Mouse (Mus musculus) forebrain, embryonic 12.5 days (tissue): Measurements from ENCODE around the gene Palld. TPM values are rescaled to one million over a fixed set of nuclear protein-coding genes. Genes with fewer than 3 reads are reported as not detected.

Experiments used
- ATAC-seq: fragments of 200-750 bp; cut with Nextera tagmentation; 2 replicates; pipeline ENCODE4 v1.8.0; 2017; ENCODE audit warnings: moderate TSS enrichment; ENCODE audit not compliant: low FRiP score
- H3K27ac ChIP-seq: fragments of 300-500 bp; sonication (generic); 2 replicates; pipeline ENCODE4 v1.5.1; 2016; ENCODE audit warnings: mild to moderate bottlenecking
- H3K27me3 ChIP-seq: fragments of 300-500 bp; sonication (generic); 2 replicates; pipeline ENCODE4 v1.6.1; 2016; ENCODE audit warnings: mild to moderate bottlenecking
- H3K36me3 ChIP-seq: fragments of 300-500 bp; sonication (generic); replicated peaks from 2 replicates; pipeline ENCODE4 v1.6.1; 2016; ENCODE audit warnings: mild to moderate bottlenecking
- H3K4me1 ChIP-seq: fragments of 300-500 bp; sonication (generic); 2 replicates; pipeline ENCODE4 v1.6.1; 2016
- H3K4me2 ChIP-seq: fragments of 300-500 bp; sonication (generic); 2 replicates; pipeline ENCODE4 v1.6.1; 2016; ENCODE audit warnings: mild to moderate bottlenecking, moderate library complexity
- H3K4me3 ChIP-seq: fragments of 300-500 bp; sonication (generic); replicated peaks from 2 replicates; pipeline ENCODE4 v1.5.1; 2016; ENCODE audit warnings: mild to moderate bottlenecking
- H3K9ac ChIP-seq: fragments of 300-500 bp; sonication (generic); 2 replicates; pipeline ENCODE4 v1.6.1; 2016; ENCODE audit warnings: mild to moderate bottlenecking
- H3K9me3 ChIP-seq: fragments of 300-500 bp; sonication (generic); 2 replicates; pipeline ENCODE4 v1.6.1; 2016
- WGBS: fragments of 180-500 bp; shearing (Covaris S2); methylation state at CpG from one replicate; pipeline ENCODE4 v1.1.7; 2016; 5-methylcytosine and 5-hydroxymethylcytosine counted together
- polyA plus RNA-seq: library from polyadenylated mRNA; unstranded; fragments of >200 nt; fragmentation: Nextera tagmentation; extraction: Ambion mirVana; gene quantifications from 2 replicates; pipeline ENCODE4 v1.2.1, GENCODE M21; 2016

Gene Palld
- polyA plus RNA-seq, 1 experiment from 2014 or later: 56.0 TPM

DNA sequence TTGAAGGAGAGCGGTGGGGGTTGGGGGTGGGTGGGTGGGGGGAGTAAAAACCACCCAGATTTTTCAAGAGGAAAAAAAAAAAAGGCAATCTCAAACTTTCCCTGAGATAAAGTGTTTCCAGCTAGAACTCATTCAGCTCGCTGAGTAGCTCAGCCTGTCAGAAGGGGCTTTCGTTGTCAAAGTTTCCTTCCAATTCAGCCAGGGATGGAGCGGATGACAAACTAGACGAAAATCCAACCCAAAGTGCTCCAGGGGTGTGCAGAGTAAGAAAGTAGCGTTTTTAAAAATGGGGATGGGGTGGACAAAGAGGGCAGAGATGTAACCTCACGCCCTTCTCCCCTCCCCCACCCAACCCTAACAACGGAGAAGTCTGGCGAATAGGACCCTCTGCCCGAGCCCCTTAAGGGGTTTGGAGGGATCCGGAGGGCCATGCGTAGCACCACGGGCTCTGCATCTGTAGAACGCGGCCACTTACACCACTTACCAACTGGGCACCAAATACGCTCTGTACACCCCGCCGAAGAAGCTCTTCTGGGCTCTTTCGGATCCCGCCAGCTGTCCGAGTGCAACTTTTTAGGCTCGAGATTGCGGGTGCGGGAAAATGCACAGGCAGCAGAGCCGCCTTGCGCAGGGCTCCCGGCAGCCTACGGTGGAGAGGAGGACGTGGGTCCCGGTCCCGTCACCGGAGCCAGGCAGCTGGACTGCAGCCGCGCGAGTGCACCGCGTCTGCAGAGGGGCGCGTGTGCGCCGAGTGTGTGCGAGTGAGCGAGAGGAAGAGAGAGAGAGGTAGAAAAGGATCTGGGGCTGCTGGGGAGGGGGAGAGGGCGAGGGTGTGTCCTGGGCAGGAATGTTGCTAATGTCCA is 142.9 kb downstream of the Palld start:
- Histone ChIP-seq H3K4me1 (peaks cover 26% of the 10 kb centered on the region), H3K4me3 (peak overlapping the region; percentile 70), H3K27ac (peak overlapping the region; percentile 88), H3K9ac (peak overlapping the region; percentile 75), H3K4me2 (peak overlapping the region; percentile 75), H3K36me3 (0 out of 2 replicates have a peak, but pooled peaks cover 6% of the 10 kb centered on the region), H3K9me3 (no peaks in the 10 kb centered on the region), H3K27me3 (no peaks in the 10 kb centered on the region)
- under 1% methylated on average over 43 of the region's 44 CpGs for WGBS
- peak; percentile 87 for ATAC-seq

GRCm38 (mm10) chr8:61758686-61759326 is 143.7 kb downstream of the Palld start:
- peak; percentile 59 for ATAC-seq
- Histone ChIP-seq H3K27ac (peak overlapping the region; percentile 88), H3K27me3 (no peaks in the 10 kb centered on the region), H3K4me1 (peaks cover 26% of the 10 kb centered on the region), H3K36me3 (0 out of 2 replicates have a peak, but pooled peaks cover 6% of the 10 kb centered on the region), H3K4me2 (peak overlapping the region; percentile 75), H3K9me3 (no peaks in the 10 kb centered on the region), H3K4me3 (peak overlapping the region; percentile 70), H3K9ac (peak overlapping the region; percentile 75; the same call in 1 of the 2 replicates)
- WGBS: 12% methylated on average over 8 of the region's 8 CpGs

DNA sequence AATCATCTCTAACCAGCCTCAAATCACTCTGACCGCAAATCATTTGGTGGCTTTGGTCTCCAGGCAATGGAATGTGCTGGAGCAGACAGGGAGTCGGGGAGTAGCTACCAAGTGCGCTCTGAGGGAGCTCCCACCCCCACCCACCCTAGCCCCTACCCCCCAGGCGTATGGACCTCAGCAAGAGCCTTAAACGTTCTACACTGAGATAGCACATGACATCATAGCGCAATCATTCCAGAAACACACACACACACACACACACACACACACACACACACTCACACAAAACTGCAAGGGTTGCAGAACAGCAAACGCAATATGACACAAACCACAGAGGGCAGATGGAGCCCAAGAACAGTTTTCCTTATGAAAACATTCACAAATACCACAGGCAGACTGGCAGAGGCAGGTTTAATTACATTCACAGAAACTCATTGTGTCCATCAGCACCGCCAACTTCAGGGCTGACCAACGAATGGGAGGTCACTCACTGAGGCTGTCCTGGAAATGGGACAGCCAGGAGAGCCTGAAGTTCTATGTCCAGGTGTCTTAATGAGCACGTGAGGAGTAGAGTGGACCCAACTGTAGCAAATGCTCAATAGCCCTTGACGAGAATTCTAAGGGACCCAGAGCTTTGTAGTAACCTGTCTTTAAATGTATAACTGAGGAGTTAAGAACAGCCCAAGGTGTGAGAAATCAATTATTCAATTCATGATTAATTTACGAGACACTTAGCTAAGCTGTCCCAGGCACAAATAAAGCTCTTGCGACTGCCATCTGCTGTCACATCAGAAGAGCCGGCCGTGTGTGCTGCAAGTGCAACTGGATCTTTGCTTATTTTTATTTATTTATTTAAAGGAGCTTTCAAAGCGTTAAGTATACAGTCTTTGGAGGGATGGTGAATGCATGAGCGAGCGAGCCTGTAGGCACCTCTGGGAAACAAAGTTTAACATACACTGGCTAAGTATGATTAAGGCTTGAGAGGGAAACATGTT is 145.2 kb downstream of the Palld start:
- Histone ChIP-seq H3K27me3 (no peaks in the 10 kb centered on the region), H3K9me3 (no peaks in the 10 kb centered on the region), H3K4me1 (peaks cover 26% of the 10 kb centered on the region), H3K4me2 (peak overlapping the region; percentile 75), H3K9ac (no peak overlapping the region), H3K27ac (peak overlapping the region; percentile 20; the same call in 1 of the 2 replicates), H3K36me3 (peaks cover 15% of the 10 kb centered on the region; the same call in 1 of the 2 replicates), H3K4me3 (0 out of 2 replicates have a peak overlapping the region, but pooled peaks have one; percentile 14)
- no peak for ATAC-seq
- 48% methylated on average over 18 of the region's 18 CpGs for WGBS

- H3K9ac ChIP-seq: no peak overlapping the region
- WGBS: 95% methylated on average over 2 of the region's 2 CpGs
- H3K36me3 ChIP-seq: peaks cover 22% of the 10 kb centered on the region; the same call in 1 of the 2 replicates
- no peak for ATAC-seq
- no peak overlapping the region for H3K4me2 ChIP-seq
- no peak overlapping the region for H3K4me3 ChIP-seq
- peaks cover 24% of the 10 kb centered on the region for H3K4me1 ChIP-seq
- H3K27ac ChIP-seq: no peak overlapping the region
- H3K9me3 ChIP-seq: no peaks in the 10 kb centered on the region
- H3K27me3 ChIP-seq: no peaks in the 10 kb centered on the region
These were observed 147.3 kb downstream of the Palld start for GRCm38 (mm10) chr8:61755186-61755585.

GRCm38 (mm10) chr8:61747070-61747469 is 155.4 kb downstream of the Palld start:
- H3K36me3 ChIP-seq: peaks cover 17% of the 10 kb centered on the region; the same call in 1 of the 2 replicates
- H3K4me3 ChIP-seq: no peak overlapping the region
- no peaks in the 10 kb centered on the region for H3K27me3 ChIP-seq
- H3K27ac ChIP-seq: no peak overlapping the region
- no peak overlapping the region for H3K9ac ChIP-seq
- 94% methylated on average over 5 of the region's 5 CpGs for WGBS
- H3K4me2 ChIP-seq: no peak overlapping the region
- peaks cover 18% of the 10 kb centered on the region for H3K4me1 ChIP-seq
- H3K9me3 ChIP-seq: no peaks in the 10 kb centered on the region
- ATAC-seq: no peak

DNA sequence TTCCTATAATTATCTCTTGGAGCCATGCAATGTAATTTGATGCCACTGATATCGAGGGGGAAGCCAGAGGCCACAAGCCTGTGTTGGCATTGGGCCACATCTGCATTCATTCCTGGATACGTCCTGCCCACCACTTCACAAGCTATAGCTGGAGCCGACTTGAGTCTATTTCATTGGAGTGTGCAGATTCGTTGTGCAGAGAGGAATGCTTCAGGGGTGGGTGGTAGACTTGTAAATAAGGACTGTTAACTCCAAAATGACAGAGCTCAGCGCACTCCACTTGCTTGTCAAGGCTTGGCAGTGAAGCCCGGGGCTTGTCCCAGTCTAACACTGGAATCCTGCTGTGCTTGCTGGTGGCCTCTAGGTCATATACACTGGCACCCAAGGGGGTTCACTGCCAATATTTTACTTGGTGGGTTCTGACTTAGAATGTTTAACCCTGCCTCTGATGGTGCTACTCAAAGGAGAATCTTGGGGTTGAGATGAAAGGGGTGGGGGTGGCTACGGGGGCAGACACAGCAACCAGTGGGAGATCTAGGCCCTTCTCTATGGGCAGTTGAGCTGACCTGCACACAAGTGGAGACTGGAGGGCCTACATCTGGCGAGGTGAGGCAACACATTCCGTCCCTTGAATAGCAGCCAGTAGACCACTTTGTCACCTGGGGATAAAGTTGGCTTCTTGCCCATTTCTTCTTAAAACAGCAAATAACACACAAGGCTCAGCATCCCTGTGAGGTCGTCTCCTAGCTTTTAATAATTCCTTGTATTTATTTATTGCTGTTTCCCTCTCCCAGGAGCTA is 157.1 kb downstream of the Palld start:
- peaks cover 18% of the 10 kb centered on the region for H3K4me1 ChIP-seq
- H3K4me2 ChIP-seq: no peak overlapping the region
- H3K27me3 ChIP-seq: no peaks in the 10 kb centered on the region
- peak; percentile 49; the same call in 1 of the 2 replicates for ATAC-seq
- WGBS: 62% methylated on average over 10 of the region's 10 CpGs
- H3K27ac ChIP-seq: 0 out of 2 replicates have a peak overlapping the region, but pooled peaks have one; percentile 31
- no peaks in the 10 kb centered on the region for H3K9me3 ChIP-seq
- no peak overlapping the region for H3K9ac ChIP-seq
- H3K4me3 ChIP-seq: no peak overlapping the region
- H3K36me3 ChIP-seq: peaks cover 12% of the 10 kb centered on the region; the same call in 1 of the 2 replicates

GRCm38 (mm10) chr8:61743764-61744562 is 158.5 kb downstream of the Palld start:
- no peaks in the 10 kb centered on the region for H3K27me3 ChIP-seq
- H3K4me3 ChIP-seq: no peak overlapping the region
- WGBS: 80% methylated on average over 6 of the region's 6 CpGs
- no peak overlapping the region for H3K27ac ChIP-seq
- H3K4me1 ChIP-seq: peaks cover 18% of the 10 kb centered on the region
- no peak overlapping the region for H3K9ac ChIP-seq
- 0 out of 2 replicates have a peak, but pooled peaks cover 3% of the 10 kb centered on the region for H3K36me3 ChIP-seq
- ATAC-seq: no peak
- no peaks in the 10 kb centered on the region for H3K9me3 ChIP-seq
- no peak overlapping the region for H3K4me2 ChIP-seq

DNA sequence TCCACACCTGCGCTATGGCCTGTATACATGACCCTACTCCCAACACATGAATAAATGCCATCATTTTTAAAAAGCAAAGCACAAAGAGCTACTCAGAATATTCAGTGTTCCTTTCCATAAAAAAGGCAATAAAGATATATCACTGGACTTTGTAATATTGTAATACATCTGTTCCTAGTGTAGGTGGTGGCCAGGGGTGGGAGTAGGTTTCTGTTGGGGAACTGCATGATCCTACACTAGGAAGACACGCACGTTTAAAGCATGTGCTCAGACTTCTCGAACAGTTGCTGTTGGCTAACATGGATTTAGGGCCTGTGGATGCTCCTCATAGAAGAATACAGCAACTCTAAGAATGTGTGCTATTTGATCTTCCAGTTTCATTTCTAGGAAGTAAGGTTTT is 165.0 kb downstream of the Palld start:
- H3K4me1 ChIP-seq: no peaks in the 10 kb centered on the region
- no peak for ATAC-seq

DNA sequence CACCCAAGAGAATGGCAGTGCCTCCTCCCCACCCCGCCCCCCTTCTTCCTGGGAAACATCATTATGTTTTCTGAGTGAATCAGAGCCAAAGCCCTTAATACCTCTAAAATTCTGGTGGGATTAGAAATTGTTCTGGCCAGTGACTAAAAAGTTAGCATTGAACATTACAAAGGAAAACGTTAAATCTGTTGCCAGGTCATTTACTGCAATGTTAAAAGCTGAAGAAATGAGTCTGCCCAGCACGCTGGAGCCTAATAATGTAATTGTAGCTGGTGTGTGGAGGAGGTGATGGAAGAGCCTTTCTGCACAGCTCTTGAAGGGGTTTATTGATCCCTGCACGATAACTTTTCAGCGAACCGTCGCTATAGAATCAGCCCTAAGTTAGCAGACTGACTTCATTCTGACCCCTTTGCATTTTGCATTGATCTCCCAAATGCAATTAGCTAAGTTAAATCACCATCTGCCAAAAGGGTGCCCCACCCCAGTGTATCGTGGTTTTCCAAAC is 165.7 kb downstream of the Palld start:
- H3K9me3 ChIP-seq: no peaks in the 10 kb centered on the region
- H3K27ac ChIP-seq: no peak overlapping the region
- H3K27me3 ChIP-seq: no peaks in the 10 kb centered on the region
- 80% methylated on average over 8 of the region's 8 CpGs for WGBS
- no peak for ATAC-seq
- no peaks in the 10 kb centered on the region for H3K4me1 ChIP-seq
- H3K9ac ChIP-seq: no peak overlapping the region
- peaks cover 5% of the 10 kb centered on the region; the same call in 1 of the 2 replicates for H3K36me3 ChIP-seq
- no peak overlapping the region for H3K4me3 ChIP-seq
- H3K4me2 ChIP-seq: no peak overlapping the region

More for the DNA sequence above, 165.0 kb downstream of the Palld start:
- Histone ChIP-seq H3K9me3 (no peaks in the 10 kb centered on the region), H3K4me3 (no peak overlapping the region), H3K4me2 (no peak overlapping the region), H3K27ac (no peak overlapping the region), H3K27me3 (no peaks in the 10 kb centered on the region), H3K9ac (no peak overlapping the region), H3K36me3 (peaks cover 5% of the 10 kb centered on the region; the same call in 1 of the 2 replicates)
- 95% methylated on average over 4 of the region's 4 CpGs for WGBS

GRCm38 (mm10) chr8:61736117-61736516 is 166.4 kb downstream of the Palld start:
- Histone ChIP-seq H3K4me1 (no peaks in the 10 kb centered on the region), H3K27ac (no peak overlapping the region), H3K27me3 (no peaks in the 10 kb centered on the region), H3K4me3 (no peak overlapping the region), H3K9me3 (no peaks in the 10 kb centered on the region), H3K9ac (no peak overlapping the region), H3K4me2 (no peak overlapping the region), H3K36me3 (peaks cover 5% of the 10 kb centered on the region; the same call in 1 of the 2 replicates)
- WGBS: 57% methylated on average over 4 of the region's 4 CpGs
- no peak for ATAC-seq
